Mouse (Mus musculus) gastrocnemius, postnatal 25 days (tissue): ENCODE results near the gene A530016L24Rik. TPM values are rescaled to one million over a fixed set of nuclear protein-coding genes. Genes with fewer than 3 reads are reported as not detected.

Source experiments
- DNase-seq: peaks from one replicate; pipeline ENCODE4 v3.0.0; 2022
- long read RNA-seq, 2 experiments: library from polyadenylated mRNA; stranded (forward); transcript quantifications; one replicate each; pipeline ENCODE4 v2.0.0; 2021
- total RNA-seq, 2 experiments: library from RNA; stranded (reverse); gene quantifications; 1 replicate in 1 of 2; 2 replicates in 1 of 2; pipeline ENCODE4 v1.2.3; 2021

The A530016L24Rik gene
- 1 to 10 TPM in 1 of 2 experiments, under 1 TPM in 1; 0.69 to 5.5 TPM for total RNA-seq
- long read RNA-seq, experiment 1, partial matches to known transcripts = 1 of 1 reads
- long read RNA-seq, experiment 1, other reads (novel, unspliced or antisense) = 0 of 1 reads
- long read RNA-seq, experiment 2, partial matches to known transcripts = 0 of 2 reads
- long read RNA-seq, experiment 2, other reads (novel, unspliced or antisense) = 1 of 2 reads

- no peak for DNase-seq
These were observed at the start of gene A530016L24Rik for GRCm38 (mm10) chr12:112489134-112489533. Gene A530016L24Rik, plus strand, starts transcription at chr12:112489448.

GRCm38 (mm10) chr12:112439993-112440392, 49.3 kb upstream of the A530016L24Rik start:
- DNase-seq = no peak

GRCm38 (mm10) chr12:112449144-112449827, 40.0 kb upstream of the A530016L24Rik start:
- no peak for DNase-seq

- DNase-seq = peak; percentile 23
These were observed 39.4 kb upstream of the A530016L24Rik start for GRCm38 (mm10) chr12:112449828-112450180.

GRCm38 (mm10) chr12:112450883-112451282, 38.4 kb upstream of the A530016L24Rik start:
- DNase-seq = no peak

GRCm38 (mm10) chr12:112451381-112451780, 37.9 kb upstream of the A530016L24Rik start:
- DNase-seq = no peak

- DNase-seq = no peak
These were observed 37.4 kb upstream of the A530016L24Rik start for GRCm38 (mm10) chr12:112451826-112452225.

GRCm38 (mm10) chr12:112456144-112456713, 33.0 kb upstream of the A530016L24Rik start:
- DNase-seq = no peak

GRCm38 (mm10) chr12:112457839-112458238, 31.4 kb upstream of the A530016L24Rik start:
- no peak for DNase-seq

GRCm38 (mm10) chr12:112462423-112462822, 26.8 kb upstream of the A530016L24Rik start:
- DNase-seq = no peak

GRCm38 (mm10) chr12:112463209-112463608, 26.0 kb upstream of the A530016L24Rik start:
- no peak for DNase-seq

GRCm38 (mm10) chr12:112463750-112464444, 25.4 kb upstream of the A530016L24Rik start:
- no peak for DNase-seq

- DNase-seq = no peak
These were observed 24.7 kb upstream of the A530016L24Rik start for GRCm38 (mm10) chr12:112464516-112464915.

- DNase-seq = no peak
These were observed 23.3 kb upstream of the A530016L24Rik start for GRCm38 (mm10) chr12:112465928-112466327.

- DNase-seq = no peak
These were observed 21.9 kb upstream of the A530016L24Rik start for GRCm38 (mm10) chr12:112467387-112467786.

GRCm38 (mm10) chr12:112469393-112469792, 19.9 kb upstream of the A530016L24Rik start:
- DNase-seq = no peak

GRCm38 (mm10) chr12:112470216-112470615, 19.0 kb upstream of the A530016L24Rik start:
- DNase-seq = no peak

GRCm38 (mm10) chr12:112473777-112474176, 15.5 kb upstream of the A530016L24Rik start:
- peak; percentile 60 for DNase-seq

- DNase-seq = no peak
These were observed 287 bp downstream of the A530016L24Rik start for GRCm38 (mm10) chr12:112489535-112489934.

GRCm38 (mm10) chr12:112490444-112490939, 1.2 kb downstream of the A530016L24Rik start:
- DNase-seq = peak; percentile 74

GRCm38 (mm10) chr12:112496136-112496535, 6.9 kb downstream of the A530016L24Rik start:
- DNase-seq = no peak

- no peak for DNase-seq
These were observed 8.5 kb downstream of the A530016L24Rik start for GRCm38 (mm10) chr12:112497731-112498130.

GRCm38 (mm10) chr12:112498683-112499082, 9.4 kb downstream of the A530016L24Rik start:
- DNase-seq = no peak
